Comparison of ENCODE assay signal across 9 mouse cellular contexts in genomic region chr10:127177235-127177634, GRCm38 (mm10). TPM values are rescaled to one million over a fixed set of nuclear protein-coding genes. Genes with fewer than 3 reads are reported as not detected.
DNase-seq lines count a peak whose midpoint lies in the region; ATAC-seq and TF ChIP-seq lines count a peak whose summit lies in the region.
"Had no signal": no experiment of that assay in that cellular context is flagged by ENCODE, and none has a peak within 500 bp of the region (broad histone marks: within the 10 kb centered on the region; RNA-seq: fewer than 3 reads in every experiment).

No protein-coding gene starts in this region.

- peaks cover 6 to 9% of the 10 kb centered on the region in 2 experiments; a peak in 3 of 4 replicates for H3K4me1 ChIP-seq in heart, embryonic 14.5 days (ENCODE audit: control insufficient read depth in 2 of 2, insufficient read depth in 2 of 2, low read length in 2 of 2)
- peaks cover 74% of the 10 kb centered on the region for H3K4me1 ChIP-seq in E14TG2a.4 (replicated peaks; ENCODE audit: low read depth, low read length)
- peaks cover 20% of the 10 kb centered on the region for H3K4me1 ChIP-seq in forebrain, embryonic 11.5 days (replicated peaks; ENCODE audit: control insufficient read depth, insufficient read depth, low read length)

- no peaks in the 10 kb centered on the region for H3K9me3 ChIP-seq in heart, embryonic 14.5 days (ENCODE audit: control insufficient read depth, low read length)
- no peaks in the 10 kb centered on the region for H3K9me3 ChIP-seq in E14TG2a.4 (ENCODE audit: low read length)
- H3K9me3 ChIP-seq in forebrain, embryonic 11.5 days (ENCODE audit: control insufficient read depth, low read length) = no peaks in the 10 kb centered on the region

- DNase-seq in heart, postnatal 36 days = no peak
- DNase-seq in forebrain, embryonic 11.5 days (ENCODE audit: low spot score) = no peak
- DNase-seq in liver = peak; percentile 1
- no peak for DNase-seq in gastrocnemius, adult 8-10 months (ENCODE audit: low spot score in 2 of 2)
- no peak for DNase-seq in thymus, postnatal 10 days (ENCODE audit: low spot score in 2 of 2)
- no peak for DNase-seq in cerebellum, adult 8-10 months

- no peak overlapping the region for H3K27ac ChIP-seq in heart, embryonic 14.5 days (replicated peaks in 1 of 2; ENCODE audit: control insufficient read depth in 1 of 2, insufficient read depth in 1 of 2, low read depth in 2 of 2, low read length in 2 of 2)
- no peak overlapping the region for H3K27ac ChIP-seq in forebrain, embryonic 11.5 days (ENCODE audit: low read depth, low read length)

- peak overlapping the region; percentile 63; the same call in 1 of the 2 replicates for H3K4me2 ChIP-seq in heart, embryonic 14.5 days (ENCODE audit: low read length)
- H3K4me2 ChIP-seq in forebrain, embryonic 11.5 days (ENCODE audit: low read depth, low read length, severe bottlenecking) = peak overlapping the region; percentile 49; the same call in 1 of the 2 replicates

- peaks cover 77% of the 10 kb centered on the region for H3K27me3 ChIP-seq in heart, embryonic 14.5 days (ENCODE audit: control insufficient read depth, insufficient read depth, low read length)
- H3K27me3 ChIP-seq in E14TG2a.4 (ENCODE audit: insufficient read depth, low read length) = peaks cover 42% of the 10 kb centered on the region
- H3K27me3 ChIP-seq in forebrain, embryonic 11.5 days (ENCODE audit: control insufficient read depth, insufficient read depth, low read length) = peaks cover 43% of the 10 kb centered on the region

- no peaks in the 10 kb centered on the region for H3K36me3 ChIP-seq in heart, embryonic 14.5 days (ENCODE audit: control insufficient read depth, insufficient read depth, low read length)
- H3K36me3 ChIP-seq in E14TG2a.4 (ENCODE audit: insufficient read depth, low read length) = peaks cover 2% of the 10 kb centered on the region
- no peaks in the 10 kb centered on the region for H3K36me3 ChIP-seq in forebrain, embryonic 11.5 days (ENCODE audit: control insufficient read depth, insufficient read depth, low read length)

- no peak for ATAC-seq in heart, embryonic 14.5 days (ENCODE audit: insufficient number of reproducible peaks, insufficient read depth, low FRiP score, low read depth)
- ATAC-seq in forebrain, embryonic 11.5 days (replicated peaks; ENCODE audit: low FRiP score) = peak; percentile 13; the same call in 1 of the 2 replicates

- TF ChIP-seq CTCF in E14TG2a.4 (conservative IDR thresholded peaks at IDR 0.05; ENCODE audit: low read length) = no peak

- 23% methylated on average over 9 of the region's 9 CpGs for WGBS in heart, embryonic 14.5 days
- 20% methylated on average over 9 of the region's 9 CpGs for WGBS in forebrain, embryonic 11.5 days

- H3K4me3 ChIP-seq in heart, embryonic 14.5 days (ENCODE audit: control insufficient read depth in 1 of 2, insufficient read depth in 1 of 2, low read depth in 1 of 2, low read length in 2 of 2) = peak overlapping the region in 1 of 2 experiments; percentile 32; a peak in 1 of 4 replicates
- H3K4me3 ChIP-seq in E14TG2a.4 (replicated peaks; ENCODE audit: low read length) = peak overlapping the region; percentile 58
- H3K4me3 ChIP-seq in forebrain, embryonic 11.5 days (ENCODE audit: low read depth, low read length) = peak overlapping the region; percentile 15; the same call in 1 of the 2 replicates

- no peak overlapping the region for H3K9ac ChIP-seq in heart, embryonic 14.5 days (ENCODE audit: low read length)
- no peak overlapping the region for H3K9ac ChIP-seq in forebrain, embryonic 11.5 days (ENCODE audit: low read length)

- intact Hi-C loops in heart, postnatal 36 days (cut with DNase I) = loop anchor here (1.0 kb wide), 1 partner anchor 52 kb away; no protein-coding TSS in a partner anchor

RNA-seq across cellular contexts. Expression of gene Slc26a10, which starts 3.2 kb away (rescaled TPM):
- 17.4 and 19.3 TPM in 2 replicates for polyA plus RNA-seq in heart, embryonic 14.5 days (2014; fragmentation: Nextera tagmentation; extraction: Ambion mirVana)
- total RNA-seq in heart, postnatal 36 days (2021) = 10 to 100 TPM; 17.2 to 23.1 TPM
- 0.93 and 1.1 TPM in 2 replicates for polyA plus RNA-seq in forebrain, embryonic 11.5 days (2014; fragmentation: Nextera tagmentation; extraction: Ambion mirVana)
- 1 to 10 TPM; 1.8 to 4.1 (median 2.7) TPM for total RNA-seq in gastrocnemius, adult 8-10 months (2022)

RNA-seq across cellular contexts. Expression of gene B4galnt1, which starts 12.2 kb away (rescaled TPM):
- polyA plus RNA-seq in heart, embryonic 14.5 days (2014; fragmentation: Nextera tagmentation; extraction: Ambion mirVana) = 1.5 and 2.0 TPM in 2 replicates
- total RNA-seq in heart, postnatal 36 days (2021) = 1 to 10 TPM; 1.6 to 2.7 TPM
- 7.8 and 8.4 TPM in 2 replicates for polyA plus RNA-seq in forebrain, embryonic 11.5 days (2014; fragmentation: Nextera tagmentation; extraction: Ambion mirVana)
- total RNA-seq in gastrocnemius, adult 8-10 months (2022) = under 1 TPM; 0.29 to 0.70 (median 0.38) TPM

RNA-seq across cellular contexts. Expression of gene Arhgef25, which starts 12.6 kb away (rescaled TPM):
- polyA plus RNA-seq in heart, embryonic 14.5 days (2014; fragmentation: Nextera tagmentation; extraction: Ambion mirVana) = 18.2 and 22.8 TPM in 2 replicates
- 10 to 100 TPM; 12.4 to 12.8 TPM for total RNA-seq in heart, postnatal 36 days (2021)
- polyA plus RNA-seq in forebrain, embryonic 11.5 days (2014; fragmentation: Nextera tagmentation; extraction: Ambion mirVana) = 31.6 and 33.5 TPM in 2 replicates
- 10 to 100 TPM in 1 of 4 experiments, 1 to 10 TPM in 3; 7.1 to 12.1 (median 9.0) TPM for total RNA-seq in gastrocnemius, adult 8-10 months (2022)
- total RNA-seq: neutrophil, adult 5-6 weeks had no signal

RNA-seq across cellular contexts. Expression of gene Dtx3, which starts 18.3 kb away (rescaled TPM):
- polyA plus RNA-seq in heart, embryonic 14.5 days (2014; fragmentation: Nextera tagmentation; extraction: Ambion mirVana) = 73.3 and 75.7 TPM in 2 replicates
- 10 to 100 TPM; 25.8 to 29.4 TPM for total RNA-seq in heart, postnatal 36 days (2021)
- 157 and 170 TPM in 2 replicates for polyA plus RNA-seq in forebrain, embryonic 11.5 days (2014; fragmentation: Nextera tagmentation; extraction: Ambion mirVana)
- 10 to 100 TPM; 22.1 to 27.1 (median 23.2) TPM for total RNA-seq in gastrocnemius, adult 8-10 months (2022)

RNA-seq across cellular contexts. Expression of gene Pip4k2c, which starts 34.1 kb away (rescaled TPM):
- polyA plus RNA-seq in heart, embryonic 14.5 days (2014; fragmentation: Nextera tagmentation; extraction: Ambion mirVana) = 17.6 and 22.8 TPM in 2 replicates
- 10 to 100 TPM; 26.9 to 29.9 TPM for total RNA-seq in heart, postnatal 36 days (2021)
- polyA plus RNA-seq in forebrain, embryonic 11.5 days (2014; fragmentation: Nextera tagmentation; extraction: Ambion mirVana) = 16.4 and 17.2 TPM in 2 replicates
- total RNA-seq in gastrocnemius, adult 8-10 months (2022) = 1 to 10 TPM; 7.6 to 8.8 (median 8.4) TPM
